Mouse (Mus musculus) small intestine, adult 2 months (tissue): ENCODE measurements at regions not wholly inside any gene's neighbourhood (a gene's known extent, or its start where the extent isn't known, plus 50 kb on each side); places are given as distances from the start of the nearest gene placed in this dataset.

Experiments used
- H3K27ac ChIP-seq: fragments of 200-500 bp; 2 replicates; pipeline ENCODE4 v1.5.1; 2012; ENCODE audit warnings: low read depth, low read length, control low read depth, inconsistent platforms; ENCODE audit not compliant: insufficient read depth
- H3K27me3 ChIP-seq: fragments of 200-500 bp; 2 replicates; pipeline ENCODE4 v1.6.1; 2012; ENCODE audit warnings: mild to moderate bottlenecking, moderate library complexity, low read length, inconsistent platforms; ENCODE audit not compliant: control insufficient read depth, insufficient read depth
- H3K36me3 ChIP-seq: fragments of 200-500 bp; 2 replicates; pipeline ENCODE4 v1.6.1; 2012; ENCODE audit warnings: mild to moderate bottlenecking, low read length, control low read depth, inconsistent platforms; ENCODE audit not compliant: control insufficient read depth, insufficient read depth
- H3K4me1 ChIP-seq: fragments of 200-500 bp; 2 replicates; pipeline ENCODE4 v1.6.1; 2012; ENCODE audit warnings: low read length, inconsistent platforms, mixed read lengths; ENCODE audit not compliant: control insufficient read depth, insufficient read depth, insufficient read length
- H3K4me3 ChIP-seq: fragments of 200-500 bp; 2 replicates; pipeline ENCODE4 v1.5.1; 2012; ENCODE audit warnings: low read depth, mild to moderate bottlenecking, control low read depth, inconsistent platforms, low read length, moderate library complexity
- CTCF ChIP-seq: fragments of 200-500 bp; IDR thresholded peaks from 2 replicates; pipeline ENCODE4 v1.5.1; 2012; ENCODE audit warnings: low read depth, mild to moderate bottlenecking, control low read depth, inconsistent platforms, low read length, moderate library complexity, mixed read lengths; ENCODE audit not compliant: insufficient replicate concordance, insufficient read length; ENCODE audit errors: extremely low read depth
- POLR2A ChIP-seq: fragments of 200-500 bp; IDR thresholded peaks from 2 replicates; pipeline ENCODE4 v1.6.1; 2012; ENCODE audit warnings: low read depth, mild to moderate bottlenecking, control low read depth, inconsistent platforms, low read length, moderate library complexity
- WGBS: fragments of 180-500 bp; shearing (Covaris S2); methylation state at CpG from one replicate; pipeline ENCODE4 v1.1.7; 2018; 5-methylcytosine and 5-hydroxymethylcytosine counted together

- no peak for TF ChIP-seq POLR2A
- no peak for TF ChIP-seq CTCF
- no peak overlapping the region for H3K27ac ChIP-seq
- H3K4me3 ChIP-seq, result no peak overlapping the region
- no peaks in the 10 kb centered on the region for H3K4me1 ChIP-seq
- no peaks in the 10 kb centered on the region for H3K27me3 ChIP-seq
- H3K36me3 ChIP-seq, result no peaks in the 10 kb centered on the region
- 81% methylated on average over 5 of the region's 5 CpGs for WGBS
Measured at GRCm38 (mm10) chr4:82092296-82093230, 613.0 kb downstream of the Nfib start.

GRCm38 (mm10) chr4:82089657-82090056 lies 615.9 kb downstream of the Nfib start:
- WGBS, result 90% methylated on average over 5 of the region's 5 CpGs
- no peak overlapping the region for H3K4me3 ChIP-seq
- H3K27me3 ChIP-seq, result no peaks in the 10 kb centered on the region
- no peaks in the 10 kb centered on the region for H3K36me3 ChIP-seq
- no peaks in the 10 kb centered on the region for H3K4me1 ChIP-seq
- TF ChIP-seq POLR2A (no peak), CTCF (no peak)
- H3K27ac ChIP-seq, result no peak overlapping the region

- H3K27ac ChIP-seq, result no peak overlapping the region
- TF ChIP-seq CTCF, result no peak
- TF ChIP-seq POLR2A, result no peak
- no peaks in the 10 kb centered on the region for H3K36me3 ChIP-seq
- H3K27me3 ChIP-seq, result no peaks in the 10 kb centered on the region
- WGBS, result 77% methylated on average over 2 of the region's 2 CpGs
- H3K4me1 ChIP-seq, result no peaks in the 10 kb centered on the region
- no peak overlapping the region for H3K4me3 ChIP-seq
Measured at GRCm38 (mm10) chr4:82083519-82083918, 622.0 kb downstream of the Nfib start.

- TF ChIP-seq CTCF (no peak), POLR2A (no peak)
- H3K27ac ChIP-seq, result no peak overlapping the region
- WGBS, result 53% methylated on average over 3 of the region's 3 CpGs
Measured at GRCm38 (mm10) chr4:82068050-82068449, 625.4 kb upstream of the Mpdz start.

GRCm38 (mm10) chr4:82065641-82066358 lies 623.2 kb upstream of the Mpdz start:
- no peak overlapping the region for H3K4me3 ChIP-seq
- WGBS, result 67% methylated on average over 14 of the region's 14 CpGs
- H3K36me3 ChIP-seq, result no peaks in the 10 kb centered on the region
- H3K27me3 ChIP-seq, result no peaks in the 10 kb centered on the region
- H3K27ac ChIP-seq, result no peak overlapping the region
- TF ChIP-seq POLR2A (no peak), CTCF (no peak)
- H3K4me1 ChIP-seq, result no peaks in the 10 kb centered on the region

More at GRCm38 (mm10) chr4:82068050-82068449, 625.4 kb upstream of the Mpdz start:
- no peaks in the 10 kb centered on the region for H3K27me3 ChIP-seq
- H3K4me1 ChIP-seq, result no peaks in the 10 kb centered on the region
- H3K36me3 ChIP-seq, result no peaks in the 10 kb centered on the region
- H3K4me3 ChIP-seq, result no peak overlapping the region

GRCm38 (mm10) chr4:82062726-82063125 lies 620.1 kb upstream of the Mpdz start:
- no peak overlapping the region for H3K4me3 ChIP-seq
- no peaks in the 10 kb centered on the region for H3K27me3 ChIP-seq
- TF ChIP-seq CTCF (no peak), POLR2A (no peak)
- no peaks in the 10 kb centered on the region for H3K4me1 ChIP-seq
- H3K36me3 ChIP-seq, result no peaks in the 10 kb centered on the region
- 84% methylated on average over 5 of the region's 5 CpGs for WGBS
- no peak overlapping the region for H3K27ac ChIP-seq

- TF ChIP-seq CTCF (no peak), POLR2A (no peak)
- H3K27ac ChIP-seq, result no peak overlapping the region
- H3K27me3 ChIP-seq, result no peaks in the 10 kb centered on the region
- no peaks in the 10 kb centered on the region for H3K36me3 ChIP-seq
- WGBS, result 90% methylated on average over 1 of the region's 1 CpGs
- no peak overlapping the region for H3K4me3 ChIP-seq
- no peaks in the 10 kb centered on the region for H3K4me1 ChIP-seq
Measured at GRCm38 (mm10) chr4:82056671-82057070, 614.1 kb upstream of the Mpdz start.
